Comparison of ENCODE assay signal across 18 mouse cellular contexts in genomic region chr6:93733800-93734199, GRCm38 (mm10).
DNase-seq lines count a peak whose midpoint lies in the region; TF ChIP-seq lines count a peak whose summit lies in the region.
"Had no signal": no experiment of that assay in that cellular context is flagged by ENCODE, and none has a peak within 500 bp of the region (broad histone marks: within the 10 kb centered on the region; RNA-seq: fewer than 3 reads in every experiment).

No protein-coding gene starts in this region.

- intact Hi-C loops in left cerebral cortex, adult 2 months (cut with DNase I): no loop called here

- H3K4me3 ChIP-seq in left cerebral cortex, adult 2 months: no peak overlapping the region
- H3K4me3 ChIP-seq: embryonic facial prominence, embryonic 10.5 days; forebrain, embryonic 13.5 days; gastrocnemius, adult 2 months; heart, embryonic 12.5 days; hindbrain, embryonic 15.5 days had no signal

- H3K27ac ChIP-seq in left cerebral cortex, adult 2 months: no peak overlapping the region; the same call in 1 of the 2 replicates
- H3K27ac ChIP-seq: embryonic facial prominence, embryonic 10.5 days; forebrain, embryonic 13.5 days; gastrocnemius, adult 2 months; hindbrain, embryonic 15.5 days had no signal

- TF ChIP-seq CTCF in left cerebral cortex, adult 2 months (IDR thresholded peaks at IDR 0.05): no peak

- DNase-seq in frontal cortex, postnatal 36 days (ENCODE audit: low spot score in 2 of 2): peak; percentile 40 to 49
- DNase-seq in frontal cortex, postnatal 14 days (ENCODE audit: low spot score in 2 of 2): no peak
- peak; percentile 44 to 47 for DNase-seq in left cerebral cortex, adult 2 months (ENCODE audit: extremely low spot score in 1 of 2, low spot score in 2 of 2)
- no peak for DNase-seq in left cerebral cortex, adult 11 months (ENCODE audit: low spot score)
- DNase-seq in right cerebral cortex, adult 2 months (ENCODE audit: low spot score in 2 of 2): peak; percentile 63 to 65
- DNase-seq in right cerebral cortex, postnatal 4 days: no peak
- DNase-seq in right cerebral cortex, postnatal 36 days (ENCODE audit: low spot score in 2 of 2): peak; percentile 58 to 67
- DNase-seq in ovary, postnatal 14 days (ENCODE audit: low spot score): no peak
- DNase-seq: adrenal gland, postnatal 14 days; cerebellum, adult 2 months; cerebellum, postnatal 10 days; gastrocnemius, adult 2 months; gastrocnemius, postnatal 25 days; heart, postnatal 36 days had no signal

Comparison
In these comparisons a context has a peak if more than half of its experiments do, and no peak if none do; other contexts are left out.
1. DNase-seq: peak in frontal cortex, postnatal 36 days (2 of 2), left cerebral cortex, adult 2 months (2 of 2), right cerebral cortex, adult 2 months (2 of 2) and right cerebral cortex, postnatal 36 days (2 of 2); none in frontal cortex, postnatal 14 days (0 of 2), left cerebral cortex, adult 11 months (single experiment), right cerebral cortex, postnatal 4 days (single experiment) and ovary, postnatal 14 days (single experiment).